Mouse (Mus musculus) G1E-ER4 (cell line): ENCODE measurements around the gene Fbxo41. TPM values are rescaled to one million over a fixed set of nuclear protein-coding genes. Genes with fewer than 3 reads are reported as not detected.

Experiments
- GATA1 ChIP-seq: IDR thresholded peaks from one replicate; pipeline ENCODE4 v1.8.0; 2012; ENCODE audit warnings: low read length, inconsistent platforms
- polyA plus RNA-seq: library from polyadenylated mRNA; stranded (reverse); fragments of >175 nt; gene quantifications from 2 replicates; pipeline ENCODE4 v1.2.3, GENCODE M21; 2012

Gene Fbxo41
- polyA plus RNA-seq, 1 experiment, result not detected

GRCm38 (mm10) chr6:85433865-85434264 lies 68.9 kb downstream of the Fbxo41 start:
- no peak for TF ChIP-seq GATA1

- TF ChIP-seq GATA1, result no peak
Observed at GRCm38 (mm10) chr6:85431842-85432431, 70.9 kb downstream of the Fbxo41 start, which contains the start of gene Smyd5. Gene Smyd5 (plus strand): TSS chr6:85431989.

GRCm38 (mm10) chr6:85431274-85431841 lies 71.4 kb downstream of the Fbxo41 start:
- no peak for TF ChIP-seq GATA1

GRCm38 (mm10) chr6:85423836-85424379 lies 78.9 kb downstream of the Fbxo41 start, which contains the start of gene Noto:
Gene Noto (plus strand): TSS chr6:85423886.
- no peak for TF ChIP-seq GATA1

Other genes with a start within 250 kb of the Fbxo41 start
- 0.33 and 0.89 TPM in 2 replicates for gene Sfxn5, start 169.6 kb downstream of the Fbxo41 start, polyA plus RNA-seq
- gene Rab11fip5, start 128.4 kb downstream of the Fbxo41 start, polyA plus RNA-seq, result 0.70 and 0.85 TPM in 2 replicates
- not detected in 2 replicates for gene Noto, start 79.1 kb downstream of the Fbxo41 start, polyA plus RNA-seq
- 9.5 and 41.8 TPM in 2 replicates for gene Smyd5, start 71.0 kb downstream of the Fbxo41 start, polyA plus RNA-seq
- 58.7 and 60.7 TPM in 2 replicates for gene Cct7, start 51.5 kb downstream of the Fbxo41 start, polyA plus RNA-seq
- gene Pradc1, start 51.0 kb downstream of the Fbxo41 start, polyA plus RNA-seq, result 39.5 and 53.5 TPM in 2 replicates
- gene Egr4, start 10.6 kb upstream of the Fbxo41 start, polyA plus RNA-seq, result not detected in 2 replicates
- gene Alms1, start 84.5 kb upstream of the Fbxo41 start, polyA plus RNA-seq, result 1.3 and 1.7 TPM in 2 replicates
- gene Nat8f7, start 210.2 kb upstream of the Fbxo41 start, polyA plus RNA-seq, result not detected in 2 replicates